Mouse (Mus musculus) thymus, adult 2 months (tissue): ENCODE measurements around the gene Esr1.

Experiments
- CTCF ChIP-seq: fragments of 200-500 bp; IDR thresholded peaks from 2 replicates; pipeline ENCODE4 v1.5.1; 2012; ENCODE audit warnings: mild to moderate bottlenecking, control low read depth, low read length, moderate library complexity, borderline replicate concordance; ENCODE audit not compliant: control insufficient read depth, poor library complexity, insufficient read depth; ENCODE audit errors: extremely low read depth
- POLR2A ChIP-seq: fragments of 200-500 bp; IDR thresholded peaks from 2 replicates; pipeline ENCODE4 v1.6.1; 2012; ENCODE audit warnings: mild to moderate bottlenecking, low read length, control low read depth, moderate library complexity; ENCODE audit not compliant: control insufficient read depth, poor library complexity, insufficient read depth; ENCODE audit errors: extremely low read depth

DNA sequence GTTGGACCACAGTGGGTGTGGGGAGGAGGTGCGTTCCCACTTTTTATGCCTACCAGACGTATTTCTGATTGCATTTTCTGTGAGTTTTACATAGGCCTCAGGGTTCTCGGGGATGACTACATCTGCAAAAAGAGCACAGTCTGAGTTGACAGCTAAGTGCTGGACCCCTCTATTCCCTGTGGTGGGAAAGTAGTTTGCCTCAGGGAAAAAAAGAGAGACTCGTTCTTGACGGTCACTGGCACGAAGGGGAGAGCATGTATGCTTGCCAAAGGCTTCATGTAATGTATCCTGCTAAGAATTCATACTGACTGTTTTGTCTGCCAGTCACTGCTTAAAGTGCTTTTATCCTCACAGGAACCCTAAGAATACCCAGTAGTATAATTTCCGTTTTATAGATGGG is 433.8 kb downstream of the Esr1 start:
- TF ChIP-seq CTCF (no peak), POLR2A (no peak)
